Mouse (Mus musculus) C2C12 (cell line): Measurements from ENCODE around the gene Gm11444.

Source experiments
- CTCF ChIP-seq: IDR thresholded peaks from one replicate; pipeline ENCODE4 v1.5.1; 2011; ENCODE audit not compliant: control insufficient read depth, insufficient read depth, insufficient read length
- MYOD1 ChIP-seq: IDR thresholded peaks from one replicate; pipeline ENCODE4 v1.6.1; 2011; ENCODE audit warnings: low read depth; ENCODE audit not compliant: control insufficient read depth, insufficient read length

DNA sequence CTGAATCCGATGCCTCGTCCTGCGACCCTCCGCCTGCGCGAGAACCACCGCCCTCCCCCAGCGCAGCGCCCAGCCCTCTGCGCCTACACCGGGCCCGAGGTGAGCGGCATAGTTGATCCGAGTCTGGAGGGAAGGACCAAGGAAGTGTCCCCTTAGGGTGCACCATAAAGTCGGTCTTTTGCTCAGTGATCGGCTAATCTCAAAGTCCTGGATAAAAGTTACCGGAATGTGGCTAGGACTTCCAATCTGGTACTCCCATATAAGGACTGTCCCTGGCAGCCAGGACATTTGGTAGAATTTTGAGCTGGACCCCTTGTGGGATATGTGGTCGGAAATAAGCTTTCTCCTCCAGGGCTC lies 12.9 kb downstream of the Gm11444 start:
- TF ChIP-seq CTCF, result no peak
- no peak for TF ChIP-seq MYOD1
